ENCODE assay signal across 17 mouse cellular contexts in genomic region chr11:71771074-71771473, GRCm38 (mm10). TPM values are rescaled to one million over a fixed set of nuclear protein-coding genes. Genes with fewer than 3 reads are reported as not detected.
"Had no signal": no experiment of that assay in that cellular context is flagged by ENCODE, and none has a peak within 500 bp of the region (broad histone marks: within the 10 kb centered on the region; RNA-seq: fewer than 3 reads in every experiment).

No protein-coding gene starts in this region.

- DNase-seq: kidney, adult 2 months; kidney, postnatal 14 days; lung, embryonic 14.5 days; lung, postnatal 10 days; lung, postnatal 4 days; thymus, postnatal 36 days had no signal

- H3K27ac ChIP-seq: kidney, embryonic 15.5 days; limb, embryonic 15.5 days; liver, embryonic 12.5 days; midbrain, embryonic 15.5 days; neural tube, embryonic 12.5 days; stomach, embryonic 15.5 days had no signal

- H3K4me2 ChIP-seq: kidney, embryonic 15.5 days; limb, embryonic 15.5 days; liver, embryonic 12.5 days; lung, embryonic 14.5 days; midbrain, embryonic 15.5 days; neural tube, embryonic 12.5 days; stomach, embryonic 15.5 days had no signal

- H3K4me3 ChIP-seq: kidney, embryonic 15.5 days; limb, embryonic 15.5 days; liver, embryonic 12.5 days; midbrain, embryonic 10.5 days; midbrain, embryonic 15.5 days; neural tube, embryonic 12.5 days; stomach, embryonic 15.5 days had no signal

- H3K36me3 ChIP-seq: kidney, embryonic 15.5 days; limb, embryonic 15.5 days; liver, embryonic 12.5 days; stomach, embryonic 15.5 days had no signal

- H3K9me3 ChIP-seq: kidney, embryonic 15.5 days; limb, embryonic 15.5 days; liver, embryonic 12.5 days; midbrain, embryonic 10.5 days; midbrain, embryonic 15.5 days; neural tube, embryonic 12.5 days; stomach, embryonic 15.5 days had no signal

- ATAC-seq: intestine, embryonic 16.5 days; liver, embryonic 12.5 days; midbrain, embryonic 15.5 days had no signal

- H3K27me3 ChIP-seq: midbrain, embryonic 15.5 days; neural tube, embryonic 12.5 days; stomach, embryonic 15.5 days had no signal

- H3K9ac ChIP-seq: kidney, embryonic 15.5 days; limb, embryonic 15.5 days; liver, embryonic 12.5 days; lung, embryonic 14.5 days; midbrain, embryonic 15.5 days; neural tube, embryonic 12.5 days; stomach, embryonic 15.5 days had no signal

RNA-seq across cellular contexts. Expression of gene Wscd1, which starts 21.4 kb away (rescaled TPM):
- total RNA-seq: megakaryocyte, adult 5-6 weeks; monocyte, adult 5-6 weeks; neutrophil, adult 5-6 weeks had no signal
